Mouse (Mus musculus): Measurements from ENCODE around the gene Ppp1r35. TPM values are rescaled to one million over a fixed set of nuclear protein-coding genes. Genes with fewer than 3 reads are reported as not detected.

Ppp1r35 gene
- polyA plus RNA-seq, 1 experiment from 2014 or later, result 53.4 TPM

- Histone ChIP-seq H3K27ac (replicated peaks; ENCODE audit: low read depth, low read length) (no peak overlapping the region), H3K4me3 (replicated peaks; ENCODE audit: low read depth, low read length) (peak overlapping the region; percentile 75; the same call in 1 of the 2 replicates), H3K4me1 (ENCODE audit: control insufficient read depth, insufficient read depth, low read length) (peaks cover 27% of the 10 kb centered on the region), H3K9me3 (ENCODE audit: control insufficient read depth, low read length) (no peaks in the 10 kb centered on the region), H3K27me3 (ENCODE audit: control insufficient read depth, insufficient read depth, low read length) (no peaks in the 10 kb centered on the region), H3K4me2 (ENCODE audit: low read length) (peak overlapping the region; percentile 93), H3K9ac (replicated peaks; ENCODE audit: low read length) (peak overlapping the region; percentile 90; the same call in 1 of the 2 replicates), H3K36me3 (ENCODE audit: control insufficient read depth, insufficient read depth, low read length) (peaks cover 11% of the 10 kb centered on the region)
- DNase-seq (no peak), ATAC-seq (ENCODE audit: low FRiP score, low TSS enrichment) (no peak)
- WGBS, result 69% methylated on average over 10 of the region's 10 CpGs
These were observed 36.6 kb upstream of the Ppp1r35 start for GRCm38 (mm10) chr5:137742048-137742447.

DNA sequence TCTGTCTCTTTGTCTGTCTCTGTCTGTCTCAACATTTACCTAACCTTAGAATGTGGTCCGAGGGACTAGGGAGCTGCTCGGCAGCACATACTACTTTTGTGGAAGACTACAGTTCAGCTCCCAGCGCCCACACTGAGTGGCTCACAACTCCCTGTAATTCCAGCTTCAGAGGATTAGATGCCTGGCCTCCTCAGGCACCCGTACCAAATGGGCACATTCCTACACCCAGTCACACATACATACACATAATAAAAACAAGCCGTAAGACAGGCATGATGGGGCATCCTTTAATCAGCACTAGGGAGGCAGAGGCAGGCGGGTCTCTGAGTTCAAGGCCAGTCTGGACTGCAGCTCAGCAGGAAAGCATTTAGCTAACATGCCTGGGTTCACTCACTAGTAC, 35.8 kb upstream of the Ppp1r35 start:
- 90% methylated on average over 6 of the region's 6 CpGs for WGBS
- ATAC-seq (ENCODE audit: low FRiP score, low TSS enrichment), result no peak
- Histone ChIP-seq H3K9me3 (ENCODE audit: control insufficient read depth, low read length) (no peaks in the 10 kb centered on the region), H3K4me3 (replicated peaks; ENCODE audit: low read depth, low read length) (no peak overlapping the region), H3K27me3 (ENCODE audit: control insufficient read depth, insufficient read depth, low read length) (no peaks in the 10 kb centered on the region), H3K4me1 (ENCODE audit: control insufficient read depth, insufficient read depth, low read length) (peaks cover 28% of the 10 kb centered on the region), H3K36me3 (ENCODE audit: control insufficient read depth, insufficient read depth, low read length) (peaks cover 5% of the 10 kb centered on the region), H3K9ac (replicated peaks; ENCODE audit: low read length) (no peak overlapping the region), H3K27ac (replicated peaks; ENCODE audit: low read depth, low read length) (no peak overlapping the region), H3K4me2 (ENCODE audit: low read length) (no peak overlapping the region)
- no peak for DNase-seq

- no peak overlapping the region for H3K9ac ChIP-seq (replicated peaks; ENCODE audit: low read length)
- H3K4me1 ChIP-seq (ENCODE audit: control insufficient read depth, insufficient read depth, low read length), result peaks cover 23% of the 10 kb centered on the region
- no peak overlapping the region for H3K27ac ChIP-seq (replicated peaks; ENCODE audit: low read depth, low read length)
- no peaks in the 10 kb centered on the region for H3K36me3 ChIP-seq (ENCODE audit: control insufficient read depth, insufficient read depth, low read length)
- no peaks in the 10 kb centered on the region for H3K27me3 ChIP-seq (ENCODE audit: control insufficient read depth, insufficient read depth, low read length)
- DNase-seq, result no peak
- WGBS, result 92% methylated on average over 7 of the region's 7 CpGs
- ATAC-seq (ENCODE audit: low FRiP score, low TSS enrichment), result no peak
- H3K9me3 ChIP-seq (ENCODE audit: control insufficient read depth, low read length), result no peaks in the 10 kb centered on the region
- no peak overlapping the region for H3K4me3 ChIP-seq (replicated peaks; ENCODE audit: low read depth, low read length)
- H3K4me2 ChIP-seq (ENCODE audit: low read length), result no peak overlapping the region
These were observed 34.5 kb upstream of the Ppp1r35 start for GRCm38 (mm10) chr5:137744197-137744596.

DNA sequence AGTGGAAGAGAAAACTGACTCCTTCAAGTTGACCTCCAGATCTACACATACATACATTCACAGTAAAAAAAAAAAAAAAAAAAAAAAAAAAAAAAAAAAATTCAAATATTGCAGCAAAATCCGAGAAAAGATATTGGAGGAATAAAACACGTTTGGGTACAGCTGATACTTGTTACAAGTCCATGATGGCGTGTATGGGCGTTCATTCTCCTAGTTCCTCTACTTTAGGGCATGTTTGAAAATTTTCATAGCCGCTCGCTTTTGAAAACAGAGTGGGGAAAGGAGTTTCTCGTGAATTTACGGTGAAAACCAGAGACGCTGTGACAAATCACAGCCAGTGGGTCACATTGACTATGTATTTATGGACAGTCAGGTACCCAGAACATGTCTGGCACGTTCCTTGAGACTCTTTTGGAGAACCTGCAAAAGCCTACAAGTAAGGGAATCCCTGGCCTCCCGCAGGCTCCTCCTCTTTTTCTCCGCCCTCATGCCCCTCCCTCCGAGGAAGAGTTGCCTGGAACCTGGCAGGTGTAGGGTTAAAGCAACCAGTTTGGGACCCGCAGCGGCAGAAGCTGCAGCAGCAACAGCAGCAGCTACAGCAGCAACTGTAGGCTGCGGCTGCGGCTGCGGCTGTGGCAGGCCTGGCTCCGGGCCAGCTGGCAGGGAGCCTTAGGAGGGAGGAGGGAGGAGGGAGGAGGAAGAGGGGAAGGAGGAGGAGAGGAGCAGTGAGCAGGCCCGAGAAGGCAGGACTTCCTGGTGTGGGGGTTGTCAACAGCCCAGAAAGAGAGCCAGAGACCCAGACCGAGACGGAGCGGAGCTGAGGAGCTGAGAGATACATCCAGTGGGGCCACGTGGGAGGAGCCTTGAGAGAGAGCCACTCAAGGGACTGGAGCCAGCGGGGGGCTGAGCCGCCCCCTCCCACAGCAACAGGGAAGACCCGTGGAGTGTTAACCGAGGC, 33.2 kb upstream of the Ppp1r35 start, which contains the start of gene Tsc22d4:
TSS of gene Tsc22d4 (plus strand) at position 517 of the 958 bp plus-strand sequence.
- H3K36me3 ChIP-seq (ENCODE audit: control insufficient read depth, insufficient read depth, low read length), result no peaks in the 10 kb centered on the region
- H3K4me1 ChIP-seq (ENCODE audit: control insufficient read depth, insufficient read depth, low read length), result peaks cover 16% of the 10 kb centered on the region
- WGBS, result 4% methylated on average over 28 of the region's 28 CpGs
- peak within 1 kb of the TSS; percentile 95 for H3K4me2 ChIP-seq (ENCODE audit: low read length)
- peak within 1 kb of the TSS; percentile 51 for H3K4me3 ChIP-seq (replicated peaks; ENCODE audit: low read depth, low read length)
- H3K9me3 ChIP-seq (ENCODE audit: control insufficient read depth, low read length), result no peaks in the 10 kb centered on the region
- no peaks in the 10 kb centered on the region for H3K27me3 ChIP-seq (ENCODE audit: control insufficient read depth, insufficient read depth, low read length)
- DNase-seq (peak; percentile 94), ATAC-seq (ENCODE audit: low FRiP score, low TSS enrichment) (peak; percentile 79)
- H3K27ac ChIP-seq (replicated peaks; ENCODE audit: low read depth, low read length), result peak within 1 kb of the TSS; percentile 89
- peak within 1 kb of the TSS; percentile 68 for H3K9ac ChIP-seq (replicated peaks; ENCODE audit: low read length)

- Histone ChIP-seq H3K9ac (replicated peaks; ENCODE audit: low read length) (peak overlapping the region; percentile 68), H3K4me3 (replicated peaks; ENCODE audit: low read depth, low read length) (peak overlapping the region; percentile 51), H3K27ac (replicated peaks; ENCODE audit: low read depth, low read length) (peak overlapping the region; percentile 89), H3K36me3 (ENCODE audit: control insufficient read depth, insufficient read depth, low read length) (peaks cover 4% of the 10 kb centered on the region; the same call in 1 of the 2 replicates), H3K4me1 (ENCODE audit: control insufficient read depth, insufficient read depth, low read length) (peaks cover 16% of the 10 kb centered on the region), H3K4me2 (ENCODE audit: low read length) (peak overlapping the region; percentile 95), H3K27me3 (ENCODE audit: control insufficient read depth, insufficient read depth, low read length) (no peaks in the 10 kb centered on the region), H3K9me3 (ENCODE audit: control insufficient read depth, low read length) (no peaks in the 10 kb centered on the region)
- WGBS, result 0% methylated on average over 20 of the region's 20 CpGs
- ATAC-seq (ENCODE audit: low FRiP score, low TSS enrichment), result 0 out of 2 replicates have a peak, but pooled peaks have one; percentile 1
- DNase-seq, result peak; percentile 65
These were observed 32.3 kb upstream of the Ppp1r35 start for GRCm38 (mm10) chr5:137746282-137746850.

GRCm38 (mm10) chr5:137746851-137747325, 31.8 kb upstream of the Ppp1r35 start:
- Histone ChIP-seq H3K36me3 (ENCODE audit: control insufficient read depth, insufficient read depth, low read length) (peaks cover 8% of the 10 kb centered on the region; the same call in 1 of the 2 replicates), H3K27me3 (ENCODE audit: control insufficient read depth, insufficient read depth, low read length) (no peaks in the 10 kb centered on the region), H3K4me2 (ENCODE audit: low read length) (peak overlapping the region; percentile 95), H3K4me3 (replicated peaks; ENCODE audit: low read depth, low read length) (peak overlapping the region; percentile 51), H3K9me3 (ENCODE audit: control insufficient read depth, low read length) (no peaks in the 10 kb centered on the region), H3K4me1 (ENCODE audit: control insufficient read depth, insufficient read depth, low read length) (peaks cover 16% of the 10 kb centered on the region), H3K27ac (replicated peaks; ENCODE audit: low read depth, low read length) (peak overlapping the region; percentile 89), H3K9ac (replicated peaks; ENCODE audit: low read length) (peak overlapping the region; percentile 68)
- WGBS, result 2% methylated on average over 16 of the region's 16 CpGs
- ATAC-seq (ENCODE audit: low FRiP score, low TSS enrichment) (no peak), DNase-seq (peak; percentile 43)

- H3K27me3 ChIP-seq (ENCODE audit: control insufficient read depth, insufficient read depth, low read length), result no peaks in the 10 kb centered on the region
- no peak for ATAC-seq (ENCODE audit: low FRiP score, low TSS enrichment)
- H3K9me3 ChIP-seq (ENCODE audit: control insufficient read depth, low read length), result no peaks in the 10 kb centered on the region
- H3K27ac ChIP-seq (replicated peaks; ENCODE audit: low read depth, low read length), result peak overlapping the region; percentile 64
- 8% methylated on average over 26 of the region's 26 CpGs for WGBS
- peaks cover 16% of the 10 kb centered on the region for H3K4me1 ChIP-seq (ENCODE audit: control insufficient read depth, insufficient read depth, low read length)
- H3K36me3 ChIP-seq (ENCODE audit: control insufficient read depth, insufficient read depth, low read length), result peaks cover 12% of the 10 kb centered on the region; the same call in 1 of the 2 replicates
- peak overlapping the region; percentile 68 for H3K9ac ChIP-seq (replicated peaks; ENCODE audit: low read length)
- DNase-seq, result peak; percentile 46
- peak overlapping the region; percentile 51 for H3K4me3 ChIP-seq (replicated peaks; ENCODE audit: low read depth, low read length)
- peak overlapping the region; percentile 95 for H3K4me2 ChIP-seq (ENCODE audit: low read length)
These were observed 31.2 kb upstream of the Ppp1r35 start for GRCm38 (mm10) chr5:137747326-137747961.

- ATAC-seq (ENCODE audit: low FRiP score, low TSS enrichment), result no peak
- Histone ChIP-seq H3K27ac (replicated peaks; ENCODE audit: low read depth, low read length) (no peak overlapping the region), H3K4me2 (ENCODE audit: low read length) (peak overlapping the region; percentile 95), H3K9me3 (ENCODE audit: control insufficient read depth, low read length) (no peaks in the 10 kb centered on the region), H3K4me3 (replicated peaks; ENCODE audit: low read depth, low read length) (peak overlapping the region; percentile 51), H3K4me1 (ENCODE audit: control insufficient read depth, insufficient read depth, low read length) (peaks cover 16% of the 10 kb centered on the region), H3K27me3 (ENCODE audit: control insufficient read depth, insufficient read depth, low read length) (no peaks in the 10 kb centered on the region), H3K36me3 (ENCODE audit: control insufficient read depth, insufficient read depth, low read length) (peaks cover 17% of the 10 kb centered on the region; the same call in 1 of the 2 replicates), H3K9ac (replicated peaks; ENCODE audit: low read length) (peak overlapping the region; percentile 1; the same call in 1 of the 2 replicates)
- WGBS, result 50% methylated on average over 5 of the region's 5 CpGs
- DNase-seq, result no peak
These were observed 30.4 kb upstream of the Ppp1r35 start for GRCm38 (mm10) chr5:137748130-137748770.

Measured in midbrain, embryonic 14.5 days (tissue).